Mouse (Mus musculus) lung, embryonic 15.5 days (tissue): Measurements from ENCODE around the gene Rabgap1l. TPM values are rescaled to one million over a fixed set of nuclear protein-coding genes. Genes with fewer than 3 reads are reported as not detected.
A peak's percentile ranks its signal among the peaks of the same experiment; 100 is the strongest.

Source experiments
- ATAC-seq: fragments of 200-750 bp; cut with Nextera tagmentation; 2 replicates; pipeline ENCODE4 v1.8.0; 2017; ENCODE audit warnings: moderate number of reproducible peaks, borderline replicate concordance; ENCODE audit not compliant: low FRiP score, low TSS enrichment; ENCODE audit errors: extremely low read depth
- H3K27ac ChIP-seq: fragments of 300-500 bp; sonication (generic); 2 replicates; pipeline ENCODE4 v1.5.1; 2015; ENCODE audit warnings: moderate library complexity, mild to moderate bottlenecking, inconsistent platforms
- H3K27me3 ChIP-seq: fragments of 300-500 bp; sonication (generic); 2 replicates; pipeline ENCODE4 v1.6.1; 2015; ENCODE audit warnings: inconsistent platforms
- H3K36me3 ChIP-seq: fragments of 300-500 bp; sonication (generic); 2 replicates; pipeline ENCODE4 v1.6.1; 2015; ENCODE audit warnings: inconsistent platforms
- H3K4me1 ChIP-seq: fragments of 300-500 bp; sonication (generic); 2 replicates; pipeline ENCODE4 v1.6.1; 2015; ENCODE audit warnings: inconsistent platforms
- H3K4me2 ChIP-seq: fragments of 300-500 bp; sonication (generic); 2 replicates; pipeline ENCODE4 v1.6.1; 2015; ENCODE audit warnings: inconsistent platforms, mild to moderate bottlenecking, moderate library complexity
- H3K4me3 ChIP-seq: fragments of 300-500 bp; sonication (generic); 2 replicates; pipeline ENCODE4 v1.5.1; 2015; ENCODE audit warnings: mild to moderate bottlenecking, inconsistent platforms
- H3K9ac ChIP-seq: fragments of 300-500 bp; sonication (generic); 2 replicates; pipeline ENCODE4 v1.6.1; 2015; ENCODE audit warnings: inconsistent platforms
- H3K9me3 ChIP-seq: fragments of 300-500 bp; sonication (generic); 2 replicates; pipeline ENCODE4 v1.6.1; 2016; ENCODE audit warnings: inconsistent platforms
- WGBS: fragments of 180-500 bp; shearing (Covaris S2); methylation state at CpG from one replicate; pipeline ENCODE4 v1.1.7; 2015; 5-methylcytosine and 5-hydroxymethylcytosine counted together
- polyA plus RNA-seq: library from polyadenylated mRNA; unstranded; fragments of >200 nt; fragmentation: Nextera tagmentation; extraction: Ambion mirVana; gene quantifications from 2 replicates; pipeline ENCODE4 v1.2.1, GENCODE M21; 2015

Gene Rabgap1l
- polyA plus RNA-seq, 1 experiment from 2014 or later, result 24.0 TPM

GRCm38 (mm10) chr1:160566458-160566857, 226.6 kb downstream of the Rabgap1l start:
- no peaks in the 10 kb centered on the region for H3K36me3 ChIP-seq
- H3K9ac ChIP-seq, result no peak overlapping the region
- no peak overlapping the region for H3K4me2 ChIP-seq
- H3K4me1 ChIP-seq, result no peaks in the 10 kb centered on the region
- H3K9me3 ChIP-seq, result no peaks in the 10 kb centered on the region
- H3K27ac ChIP-seq, result no peak overlapping the region
- ATAC-seq, result no peak
- H3K27me3 ChIP-seq, result no peaks in the 10 kb centered on the region
- no peak overlapping the region for H3K4me3 ChIP-seq
- WGBS, result 61% methylated on average over 4 of the region's 4 CpGs

GRCm38 (mm10) chr1:160561381-160561780, 231.6 kb downstream of the Rabgap1l start:
- Histone ChIP-seq H3K4me3 (no peak overlapping the region), H3K4me2 (no peak overlapping the region), H3K36me3 (no peaks in the 10 kb centered on the region), H3K27ac (no peak overlapping the region), H3K9ac (no peak overlapping the region), H3K9me3 (no peaks in the 10 kb centered on the region), H3K4me1 (no peaks in the 10 kb centered on the region), H3K27me3 (no peaks in the 10 kb centered on the region)
- ATAC-seq, result no peak
- WGBS, result 56% methylated on average over 1 of the region's 1 CpGs

GRCm38 (mm10) chr1:160550636-160551035, 242.4 kb downstream of the Rabgap1l start:
- H3K27ac ChIP-seq, result no peak overlapping the region
- H3K4me3 ChIP-seq, result no peak overlapping the region
- no peak overlapping the region for H3K4me2 ChIP-seq
- H3K36me3 ChIP-seq, result no peaks in the 10 kb centered on the region
- no peaks in the 10 kb centered on the region for H3K4me1 ChIP-seq
- 75% methylated on average over 1 of the region's 1 CpGs for WGBS
- H3K27me3 ChIP-seq, result no peaks in the 10 kb centered on the region
- no peaks in the 10 kb centered on the region for H3K9me3 ChIP-seq
- ATAC-seq, result no peak
- H3K9ac ChIP-seq, result no peak overlapping the region

- WGBS, result 49% methylated on average over 4 of the region's 4 CpGs
- no peak for ATAC-seq
- Histone ChIP-seq H3K4me3 (no peak overlapping the region), H3K27ac (no peak overlapping the region), H3K4me2 (no peak overlapping the region), H3K9me3 (no peaks in the 10 kb centered on the region), H3K27me3 (no peaks in the 10 kb centered on the region), H3K4me1 (no peaks in the 10 kb centered on the region), H3K9ac (no peak overlapping the region), H3K36me3 (no peaks in the 10 kb centered on the region)
These were observed 244.8 kb downstream of the Rabgap1l start for GRCm38 (mm10) chr1:160547934-160548876.

- no peaks in the 10 kb centered on the region for H3K36me3 ChIP-seq
- peaks cover 3% of the 10 kb centered on the region; the same call in 1 of the 2 replicates for H3K4me1 ChIP-seq
- WGBS, result 89% methylated on average over 8 of the region's 8 CpGs
- ATAC-seq, result no peak
- no peaks in the 10 kb centered on the region for H3K9me3 ChIP-seq
- no peak overlapping the region for H3K9ac ChIP-seq
- no peak overlapping the region for H3K27ac ChIP-seq
- H3K4me3 ChIP-seq, result no peak overlapping the region
- H3K27me3 ChIP-seq, result no peaks in the 10 kb centered on the region
- H3K4me2 ChIP-seq, result no peak overlapping the region
These were observed 257.4 kb downstream of the Rabgap1l start for GRCm38 (mm10) chr1:160535649-160536048.

- Histone ChIP-seq H3K9ac (no peak overlapping the region), H3K4me1 (peaks cover 3% of the 10 kb centered on the region; the same call in 1 of the 2 replicates), H3K27me3 (no peaks in the 10 kb centered on the region), H3K36me3 (no peaks in the 10 kb centered on the region), H3K4me3 (no peak overlapping the region), H3K27ac (no peak overlapping the region), H3K4me2 (no peak overlapping the region), H3K9me3 (no peaks in the 10 kb centered on the region)
- no peak for ATAC-seq
- WGBS, result 77% methylated on average over 2 of the region's 2 CpGs
These were observed 258.3 kb downstream of the Rabgap1l start for GRCm38 (mm10) chr1:160534571-160535335.

- 61% methylated on average over 6 of the region's 6 CpGs for WGBS
- peaks cover 3% of the 10 kb centered on the region; the same call in 1 of the 2 replicates for H3K4me1 ChIP-seq
- no peaks in the 10 kb centered on the region for H3K36me3 ChIP-seq
- H3K9ac ChIP-seq, result no peak overlapping the region
- no peaks in the 10 kb centered on the region for H3K27me3 ChIP-seq
- no peak overlapping the region for H3K27ac ChIP-seq
- H3K9me3 ChIP-seq, result no peaks in the 10 kb centered on the region
- no peak overlapping the region for H3K4me3 ChIP-seq
- no peak overlapping the region for H3K4me2 ChIP-seq
- ATAC-seq, result no peak
These were observed 259.7 kb downstream of the Rabgap1l start for GRCm38 (mm10) chr1:160533209-160533820.

- ATAC-seq, result peak; percentile 94
- Histone ChIP-seq H3K4me2 (no peak overlapping the region), H3K9me3 (no peaks in the 10 kb centered on the region), H3K4me3 (no peak overlapping the region), H3K9ac (no peak overlapping the region), H3K4me1 (peaks cover 3% of the 10 kb centered on the region; the same call in 1 of the 2 replicates), H3K27ac (no peak overlapping the region), H3K36me3 (no peaks in the 10 kb centered on the region), H3K27me3 (no peaks in the 10 kb centered on the region)
- WGBS, result 21% methylated on average over 5 of the region's 5 CpGs
These were observed 261.6 kb downstream of the Rabgap1l start for GRCm38 (mm10) chr1:160531402-160531801.

GRCm38 (mm10) chr1:160521918-160522317, 271.1 kb downstream of the Rabgap1l start:
- H3K9me3 ChIP-seq, result no peaks in the 10 kb centered on the region
- no peak overlapping the region for H3K27ac ChIP-seq
- no peak overlapping the region for H3K9ac ChIP-seq
- no peak for ATAC-seq
- H3K36me3 ChIP-seq, result no peaks in the 10 kb centered on the region
- no peaks in the 10 kb centered on the region for H3K4me1 ChIP-seq
- H3K27me3 ChIP-seq, result no peaks in the 10 kb centered on the region
- H3K4me2 ChIP-seq, result no peak overlapping the region
- WGBS, result 41% methylated on average over 3 of the region's 3 CpGs
- no peak overlapping the region for H3K4me3 ChIP-seq

- no peak for ATAC-seq
- WGBS, result 54% methylated on average over 3 of the region's 3 CpGs
- H3K36me3 ChIP-seq, result no peaks in the 10 kb centered on the region
- no peak overlapping the region for H3K9ac ChIP-seq
- no peaks in the 10 kb centered on the region for H3K9me3 ChIP-seq
- H3K27me3 ChIP-seq, result no peaks in the 10 kb centered on the region
- no peak overlapping the region for H3K4me2 ChIP-seq
- no peak overlapping the region for H3K4me3 ChIP-seq
- H3K4me1 ChIP-seq, result no peaks in the 10 kb centered on the region
- H3K27ac ChIP-seq, result no peak overlapping the region
These were observed 272.3 kb downstream of the Rabgap1l start for GRCm38 (mm10) chr1:160520665-160521064.

GRCm38 (mm10) chr1:160519896-160520465, 273.0 kb downstream of the Rabgap1l start:
- Histone ChIP-seq H3K4me3 (no peak overlapping the region), H3K4me2 (no peak overlapping the region), H3K9me3 (no peaks in the 10 kb centered on the region), H3K36me3 (no peaks in the 10 kb centered on the region), H3K27me3 (no peaks in the 10 kb centered on the region), H3K9ac (no peak overlapping the region), H3K27ac (no peak overlapping the region), H3K4me1 (no peaks in the 10 kb centered on the region)
- no peak for ATAC-seq
- 70% methylated on average over 1 of the region's 1 CpGs for WGBS
